Mouse (Mus musculus): Measurements from ENCODE around the gene Abhd17a.

DNA sequence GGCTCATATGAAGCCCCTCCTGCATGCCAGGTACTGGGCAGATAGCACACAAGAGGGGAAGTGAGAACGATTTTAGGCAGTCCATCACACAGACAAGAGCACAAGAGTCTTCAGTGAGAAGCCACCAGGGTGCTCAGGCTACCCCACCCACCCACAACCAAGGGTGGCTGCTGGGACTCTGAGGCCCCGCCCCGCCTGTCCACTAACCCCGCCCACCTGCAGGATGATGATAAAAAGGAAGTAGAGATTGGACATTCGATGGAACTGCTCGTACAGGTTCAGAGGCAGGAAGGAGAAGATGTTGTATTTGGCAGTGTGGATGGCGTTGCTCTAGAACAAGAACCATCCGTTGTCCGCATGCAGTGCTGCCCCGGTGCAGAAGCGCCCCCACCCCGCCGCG is 55.1 kb downstream of the Abhd17a start:
- TF ChIP-seq FLI1 (IDR thresholded peaks at IDR 0.05; ENCODE audit: low read length) (no peak), GATA1 (IDR thresholded peaks at IDR 0.05; ENCODE audit: borderline replicate concordance, low read length) (no peak)

Data from megakaryocyte, embryonic 14.5 days (primary cell).